Comparison of ENCODE assay signal across 14 mouse cellular contexts in genomic region chr7:116808475-116808874, GRCm38 (mm10).
"Had no signal": no experiment of that assay in that cellular context is flagged by ENCODE, and none has a peak within 500 bp of the region (broad histone marks: within the 10 kb centered on the region; RNA-seq: fewer than 3 reads in every experiment).

No protein-coding gene starts in this region.

- H3K9me3 ChIP-seq: limb, embryonic 15.5 days; lung, embryonic 15.5 days; midbrain, embryonic 15.5 days had no signal

- H3K27ac ChIP-seq: layer of hippocampus, adult 2 months; left cerebral cortex, adult 2 months; limb, embryonic 15.5 days; liver, embryonic 12.5 days; lung, embryonic 15.5 days; macrophage; stomach, postnatal 0 days had no signal

- H3K27me3 ChIP-seq: limb, embryonic 15.5 days; liver, embryonic 12.5 days; lung, embryonic 15.5 days; megakaryocyte, embryonic 14.5 days; midbrain, embryonic 15.5 days had no signal

- ATAC-seq: liver, embryonic 12.5 days; midbrain, embryonic 15.5 days had no signal

- H3K4me3 ChIP-seq: layer of hippocampus, adult 2 months; left cerebral cortex, adult 2 months; limb, embryonic 15.5 days; liver, embryonic 12.5 days; lung, embryonic 15.5 days; megakaryocyte, embryonic 14.5 days; midbrain, embryonic 15.5 days had no signal

- DNase-seq: kidney, postnatal 10 days; kidney, postnatal 4 days; lung, postnatal 14 days; thymus, adult 18-20 months; thymus, postnatal 14 days had no signal

- H3K36me3 ChIP-seq: limb, embryonic 15.5 days; liver, embryonic 12.5 days; lung, embryonic 15.5 days; midbrain, embryonic 15.5 days had no signal

- H3K4me2 ChIP-seq: limb, embryonic 15.5 days; liver, embryonic 12.5 days; lung, embryonic 15.5 days; midbrain, embryonic 15.5 days had no signal

- H3K4me1 ChIP-seq: limb, embryonic 15.5 days; liver, embryonic 12.5 days; lung, embryonic 15.5 days; megakaryocyte, embryonic 14.5 days had no signal

- H3K9ac ChIP-seq: limb, embryonic 15.5 days; liver, embryonic 12.5 days; lung, embryonic 15.5 days; midbrain, embryonic 15.5 days had no signal
